Mouse (Mus musculus): ENCODE measurements around the gene Gabarapl1. TPM values are rescaled to one million over a fixed set of nuclear protein-coding genes. Genes with fewer than 3 reads are reported as not detected.

Gene Gabarapl1
- total RNA-seq, 2 experiments from 2014 or later = 27.8 to 35.4 TPM

Other genes with a start within 250 kb of the Gabarapl1 start
- not detected for gene 4922502D21Rik, start 201.4 kb upstream of the Gabarapl1 start, total RNA-seq (2021)
- under 1 TPM in 1 of 2 experiments, not detected in 1; 0.10 TPM for gene Clec12a, start 190.5 kb upstream of the Gabarapl1 start, total RNA-seq (2021)
- not detected for gene Clec12b, start 147.3 kb upstream of the Gabarapl1 start, total RNA-seq (2021)
- gene Clec1b, start 135.9 kb upstream of the Gabarapl1 start, total RNA-seq (2021) = under 1 TPM in 1 of 2 experiments, not detected in 1; 0.35 TPM
- gene Clec9a, start 124.3 kb upstream of the Gabarapl1 start, total RNA-seq (2021) = not detected
- gene Clec1a, start 81.2 kb upstream of the Gabarapl1 start, total RNA-seq (2021) = 1 to 10 TPM; 3.5 to 4.5 TPM
- not detected for gene Olr1, start 26.0 kb upstream of the Gabarapl1 start, total RNA-seq (2021)
- not detected for gene Tmem52b, start 20.6 kb upstream of the Gabarapl1 start, total RNA-seq (2021)
- not detected for gene Klre1, start 44.7 kb downstream of the Gabarapl1 start, total RNA-seq (2021)
- gene Klrd1, start 58.6 kb downstream of the Gabarapl1 start, total RNA-seq (2021) = not detected
- gene Klrk1, start 90.7 kb downstream of the Gabarapl1 start, total RNA-seq (2021) = not detected
- gene Klrc3, start 110.2 kb downstream of the Gabarapl1 start, total RNA-seq (2021) = not detected
- not detected for gene Klrc2, start 127.5 kb downstream of the Gabarapl1 start, total RNA-seq (2021)
- not detected for gene Klrc1, start 145.8 kb downstream of the Gabarapl1 start, total RNA-seq (2021)
- gene Klri1, start 184.0 kb downstream of the Gabarapl1 start, total RNA-seq (2021) = not detected
- not detected for gene Klri2, start 207.3 kb downstream of the Gabarapl1 start, total RNA-seq (2021)

All from gastrocnemius, postnatal 14 days (tissue).